Mouse (Mus musculus): ENCODE data around the gene Ubtd1.

DNA sequence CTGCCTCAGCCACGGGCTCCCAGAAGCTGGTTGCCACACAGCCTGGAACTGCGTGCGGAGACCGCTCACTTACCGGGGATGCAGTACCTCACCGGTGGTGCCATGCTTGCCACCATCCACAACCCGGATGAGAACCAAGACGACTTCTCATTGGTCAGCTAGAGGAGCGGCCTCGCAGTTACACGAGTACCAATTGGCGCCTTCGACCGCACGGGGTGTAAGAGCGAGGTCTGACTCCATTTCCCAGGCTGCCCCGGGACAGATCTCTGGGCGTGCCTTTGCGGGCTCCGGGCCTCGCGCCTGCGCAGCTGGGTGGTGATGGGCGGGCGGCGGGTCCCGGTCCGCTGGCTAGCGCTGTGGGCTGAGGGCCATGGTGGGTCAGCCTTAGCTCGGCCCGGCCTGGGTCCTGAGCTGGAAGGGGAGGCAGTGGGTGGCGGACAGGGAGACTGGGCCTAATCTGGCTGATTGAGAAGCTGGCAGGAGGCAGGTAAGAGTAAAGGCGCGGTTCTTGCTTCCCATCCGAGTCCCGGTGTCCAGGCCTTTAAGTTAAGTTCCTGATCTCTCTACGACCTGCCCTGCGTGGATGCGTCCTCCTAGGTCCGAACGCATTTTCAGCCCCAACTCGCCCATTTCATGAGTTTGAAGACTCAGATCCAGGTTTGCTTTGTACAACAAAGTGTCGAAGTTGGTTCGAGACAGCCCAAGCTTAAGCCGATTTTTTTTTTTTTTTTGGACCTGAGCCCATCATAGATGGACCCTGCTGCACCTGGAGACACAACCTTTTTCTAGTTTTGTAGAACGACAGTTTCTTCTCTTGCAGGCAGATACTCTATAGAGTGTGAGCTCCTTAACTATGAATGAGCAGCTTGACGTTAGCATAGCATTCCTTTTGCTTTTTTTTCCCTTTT is 48.1 kb upstream of the Ubtd1 start, which contains the start of the genes Exosc1 and Zdhhc16:
- no peak for TF ChIP-seq CTCF (conservative IDR thresholded peaks at IDR 0.05; ENCODE audit: low read length)
- TF ChIP-seq POU5F1 (IDR thresholded peaks at IDR 0.05; ENCODE audit: borderline replicate concordance, low read length): no peak
- no peak for TF ChIP-seq NANOG (IDR thresholded peaks at IDR 0.05; ENCODE audit: borderline replicate concordance, low read length)

Data from E14TG2a.4 (cell line).